Mouse (Mus musculus) midbrain, postnatal 0 days (tissue): ENCODE measurements around the gene Gm17334. TPM values are rescaled to one million over a fixed set of nuclear protein-coding genes. Genes with fewer than 3 reads are reported as not detected.

Source experiments
- ATAC-seq: fragments of 200-750 bp; cut with Nextera tagmentation; 2 replicates; pipeline ENCODE4 v1.8.0; 2017; ENCODE audit warnings: moderate number of reproducible peaks, mild to moderate bottlenecking, moderate TSS enrichment, moderate library complexity; ENCODE audit not compliant: low FRiP score
- DNase-seq: peaks from one replicate; pipeline ENCODE4 v3.0.0-alpha.2; 2015; ENCODE audit warnings: low spot score
- H3K27ac ChIP-seq: fragments of 300-500 bp; sonication (generic); 2 replicates; pipeline ENCODE4 v1.5.1; 2014; ENCODE audit warnings: low read depth, mild to moderate bottlenecking, low read length, mixed read lengths
- H3K27me3 ChIP-seq: fragments of 300-500 bp; sonication (generic); 2 replicates; pipeline ENCODE4 v1.6.1; 2014; ENCODE audit warnings: low read length, control low read depth, mixed read lengths; ENCODE audit not compliant: insufficient read depth
- H3K36me3 ChIP-seq: fragments of 300-500 bp; sonication (generic); 2 replicates; pipeline ENCODE4 v1.6.1; 2014; ENCODE audit warnings: low read length, control low read depth, mixed read lengths; ENCODE audit not compliant: insufficient read depth
- H3K4me1 ChIP-seq: fragments of 300-500 bp; sonication (generic); 2 replicates; pipeline ENCODE4 v1.6.1; 2014; ENCODE audit warnings: mild to moderate bottlenecking, control low read depth, antibody characterized with exemption, low read length, mixed read lengths; ENCODE audit not compliant: insufficient read depth
- H3K4me2 ChIP-seq: fragments of 300-500 bp; sonication (generic); 2 replicates; pipeline ENCODE4 v1.6.1; 2014; ENCODE audit warnings: low read depth, mild to moderate bottlenecking, low read length, mixed read lengths; ENCODE audit not compliant: poor library complexity, severe bottlenecking
- H3K4me3 ChIP-seq: fragments of 300-500 bp; sonication (generic); 2 replicates; pipeline ENCODE4 v1.5.1; 2014; ENCODE audit warnings: low read depth, mild to moderate bottlenecking, low read length, moderate library complexity
- H3K9ac ChIP-seq: fragments of 300-500 bp; sonication (generic); replicated peaks from 2 replicates; pipeline ENCODE4 v1.6.1; 2014; ENCODE audit warnings: mild to moderate bottlenecking, low read length, moderate library complexity, mixed read lengths; ENCODE audit not compliant: poor library complexity, severe bottlenecking
- H3K9me3 ChIP-seq: fragments of 300-500 bp; sonication (generic); 2 replicates; pipeline ENCODE4 v1.6.1; 2016; ENCODE audit warnings: low read length, control low read depth
- CTCF ChIP-seq: IDR thresholded peaks from 2 replicates; pipeline ENCODE4 v1.5.1; 2016; ENCODE audit warnings: antibody characterized with exemption, mild to moderate bottlenecking
- WGBS: fragments of 180-500 bp; shearing (Covaris S2); extraction: QIAGEN DNeasy Blood & Tissue Kit; methylation state at CpG from one replicate; pipeline ENCODE4 v1.1.7; 2014; 5-methylcytosine and 5-hydroxymethylcytosine counted together
- polyA plus RNA-seq: library from polyadenylated mRNA; unstranded; fragments of >200 nt; fragmentation: Nextera tagmentation; extraction: Ambion mirVana; gene quantifications from 2 replicates; pipeline ENCODE4 v1.2.1, GENCODE M21; 2015
- total RNA-seq: library from RNA; depleted of rRNA; stranded (reverse); fragments of >200 nt; gene quantifications from 2 replicates; pipeline ENCODE4 v1.2.3, GENCODE M21; 2014

Gene Gm17334
- total and polyA plus RNA-seq, 2 experiments from 2014 or later: not detected

DNA sequence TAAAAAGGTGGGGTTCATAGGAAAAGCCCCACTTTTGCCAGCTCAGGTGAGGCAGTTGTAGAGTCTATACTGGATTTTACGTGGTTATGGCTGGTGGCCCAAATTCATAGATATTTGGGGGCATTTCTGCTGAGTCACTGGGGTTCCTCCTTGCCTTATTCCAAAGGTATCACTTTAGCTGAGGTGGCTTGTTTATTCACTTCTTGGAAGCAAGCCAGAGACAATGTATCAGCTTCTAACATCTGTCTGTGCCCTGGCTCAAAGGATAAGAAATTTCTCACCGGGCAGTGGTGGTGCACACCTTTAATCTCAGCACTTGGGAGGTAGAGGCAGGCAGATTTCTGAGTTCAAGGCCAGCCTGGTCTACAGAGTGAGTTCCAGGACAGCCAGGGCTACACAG is 6.8 kb upstream of the Gm17334 start:
- TF ChIP-seq CTCF: no peak
- no peak for DNase-seq
- no peak overlapping the region for H3K27ac ChIP-seq
- H3K4me2 ChIP-seq: no peak overlapping the region
- no peak overlapping the region for H3K9ac ChIP-seq
- H3K4me1 ChIP-seq: no peaks in the 10 kb centered on the region
- no peaks in the 10 kb centered on the region for H3K9me3 ChIP-seq
- no peaks in the 10 kb centered on the region for H3K36me3 ChIP-seq
- H3K27me3 ChIP-seq: no peaks in the 10 kb centered on the region
- ATAC-seq: no peak
- H3K4me3 ChIP-seq: no peak overlapping the region
- 94% methylated on average over 2 of the region's 2 CpGs for WGBS

DNA sequence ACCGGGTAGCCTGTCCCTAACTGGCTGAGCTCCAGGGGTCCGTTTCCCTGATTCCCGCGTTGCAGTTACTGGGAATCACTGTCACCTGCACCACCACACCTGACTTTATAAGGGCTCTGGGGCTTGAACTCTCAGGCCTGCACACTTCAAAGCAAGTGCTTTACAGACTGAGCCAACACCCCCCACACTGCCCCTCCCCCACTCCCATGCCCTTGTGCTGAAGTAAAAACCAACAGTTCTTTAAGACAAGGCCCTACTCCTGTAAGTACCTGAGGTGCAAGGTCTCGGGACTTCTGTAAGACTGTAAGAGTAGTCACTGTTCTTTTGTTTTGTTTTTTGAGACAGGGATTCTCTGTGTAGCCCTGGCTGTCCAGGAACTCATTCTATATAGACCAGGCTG is 5.5 kb upstream of the Gm17334 start:
- Histone ChIP-seq H3K4me1 (no peaks in the 10 kb centered on the region), H3K9ac (no peak overlapping the region), H3K9me3 (no peaks in the 10 kb centered on the region), H3K27me3 (no peaks in the 10 kb centered on the region), H3K4me3 (no peak overlapping the region), H3K36me3 (no peaks in the 10 kb centered on the region), H3K27ac (no peak overlapping the region), H3K4me2 (no peak overlapping the region)
- no peak for TF ChIP-seq CTCF
- WGBS: 76% methylated on average over 5 of the region's 5 CpGs
- DNase-seq (no peak), ATAC-seq (no peak)

DNA sequence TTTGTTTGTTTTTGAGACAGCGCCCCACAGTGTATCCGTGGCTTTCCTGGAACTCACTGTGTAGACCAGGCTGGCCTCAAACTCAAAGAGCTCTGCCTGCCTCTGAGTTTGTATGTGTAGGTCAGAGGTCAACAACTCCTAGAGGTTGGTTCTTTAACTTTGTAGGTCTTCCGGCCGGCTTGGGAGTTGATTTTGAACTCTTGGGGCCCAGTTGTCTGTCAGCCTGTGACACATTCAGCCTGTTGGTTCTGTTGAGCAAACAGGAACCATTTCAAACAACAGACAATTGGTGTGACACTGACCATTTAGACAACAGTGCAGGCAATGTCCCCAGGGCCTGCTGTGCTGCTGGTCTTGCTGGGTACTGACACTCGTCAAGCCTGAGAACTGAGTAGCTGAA is 4.7 kb upstream of the Gm17334 start:
- ATAC-seq: no peak

DNA sequence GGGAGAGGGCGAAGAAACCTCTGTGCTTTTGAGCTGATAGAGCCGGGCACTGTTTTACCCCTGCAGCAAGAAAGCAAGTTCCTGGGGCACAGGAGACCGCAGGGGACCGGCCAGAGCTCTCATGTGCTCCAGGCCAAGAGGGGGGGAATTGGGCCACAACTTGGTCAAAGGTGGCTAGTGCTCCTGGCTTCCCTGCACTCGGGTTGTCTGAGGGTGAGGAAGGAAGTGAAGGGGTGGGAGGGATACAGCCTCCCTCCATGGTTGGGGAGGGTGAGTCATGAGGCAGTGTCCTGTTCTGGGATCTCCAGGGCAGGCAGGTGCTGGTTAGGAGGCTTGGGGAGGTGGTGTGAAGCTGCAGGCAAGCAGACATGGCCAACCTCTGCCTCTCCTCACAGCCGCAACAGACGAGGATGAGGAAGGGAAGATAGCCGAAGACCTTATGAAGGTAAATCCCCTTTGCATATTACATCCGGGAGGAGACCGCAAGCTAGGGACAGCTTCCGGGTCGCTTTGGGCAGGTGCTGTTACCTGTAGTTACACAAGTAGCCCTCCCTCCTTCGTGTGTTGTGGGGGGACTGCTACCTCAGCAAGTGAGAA is 1.8 kb upstream of the Gm17334 start:
- no peak for DNase-seq
- Histone ChIP-seq H3K4me1 (no peaks in the 10 kb centered on the region), H3K27me3 (no peaks in the 10 kb centered on the region), H3K9ac (no peak overlapping the region), H3K27ac (no peak overlapping the region), H3K4me3 (no peak overlapping the region), H3K36me3 (no peaks in the 10 kb centered on the region), H3K4me2 (no peak overlapping the region), H3K9me3 (no peaks in the 10 kb centered on the region)
- TF ChIP-seq CTCF: no peak
- 88% methylated on average over 13 of the region's 13 CpGs for WGBS
- ATAC-seq: no peak

More for the DNA sequence above, 4.7 kb upstream of the Gm17334 start:
- no peaks in the 10 kb centered on the region for H3K27me3 ChIP-seq
- WGBS: 80% methylated on average over 5 of the region's 5 CpGs
- no peak for TF ChIP-seq CTCF
- DNase-seq: no peak
- H3K36me3 ChIP-seq: no peaks in the 10 kb centered on the region
- H3K4me1 ChIP-seq: no peaks in the 10 kb centered on the region
- no peak overlapping the region for H3K9ac ChIP-seq
- H3K4me3 ChIP-seq: no peak overlapping the region
- no peak overlapping the region for H3K4me2 ChIP-seq
- no peak overlapping the region for H3K27ac ChIP-seq
- no peaks in the 10 kb centered on the region for H3K9me3 ChIP-seq

DNA sequence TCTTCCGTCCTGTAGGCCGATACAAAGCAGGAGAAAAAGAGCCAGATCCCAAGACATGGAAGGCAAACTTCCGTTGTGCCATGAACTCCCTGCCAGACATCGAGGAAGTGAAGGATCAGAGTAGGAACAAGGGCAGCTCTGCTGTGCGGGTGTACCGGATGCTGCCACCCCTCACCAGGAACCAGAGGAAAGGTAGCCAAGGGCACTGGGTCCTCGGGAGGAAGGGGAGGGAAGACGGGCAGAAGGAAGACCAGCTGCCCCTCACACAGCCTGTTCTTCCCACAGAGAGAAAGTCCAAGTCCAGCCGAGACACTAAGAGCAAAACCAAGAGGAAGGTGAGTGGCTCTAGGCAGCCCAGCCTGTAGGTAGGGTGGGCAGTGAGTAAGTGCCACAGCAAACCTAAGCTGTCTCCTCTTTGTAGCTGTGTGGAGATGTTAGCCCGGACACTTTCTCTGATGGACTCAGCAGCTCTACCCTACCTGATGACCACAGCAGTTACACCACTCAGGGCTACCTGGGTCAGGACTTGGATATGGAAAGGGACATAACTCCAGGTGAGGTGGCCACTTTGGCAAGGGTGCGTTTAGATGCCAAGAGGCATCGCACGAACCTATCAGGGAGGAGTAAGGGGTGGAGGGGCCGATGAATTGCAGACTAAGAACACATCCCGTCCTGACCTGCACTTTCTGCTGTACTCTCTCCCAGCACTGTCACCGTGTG is 814 bp upstream of the Gm17334 start:
- Histone ChIP-seq H3K27ac (no peak overlapping the region), H3K27me3 (0 out of 2 replicates have a peak, but pooled peaks cover 2% of the 10 kb centered on the region), H3K4me2 (no peak overlapping the region), H3K4me1 (peaks cover 5% of the 10 kb centered on the region; the same call in 1 of the 2 replicates), H3K9ac (no peak overlapping the region), H3K4me3 (no peak overlapping the region), H3K9me3 (no peaks in the 10 kb centered on the region), H3K36me3 (no peaks in the 10 kb centered on the region)
- ATAC-seq: no peak
- DNase-seq: no peak
- 94% methylated on average over 16 of the region's 16 CpGs for WGBS
- TF ChIP-seq CTCF: no peak

DNA sequence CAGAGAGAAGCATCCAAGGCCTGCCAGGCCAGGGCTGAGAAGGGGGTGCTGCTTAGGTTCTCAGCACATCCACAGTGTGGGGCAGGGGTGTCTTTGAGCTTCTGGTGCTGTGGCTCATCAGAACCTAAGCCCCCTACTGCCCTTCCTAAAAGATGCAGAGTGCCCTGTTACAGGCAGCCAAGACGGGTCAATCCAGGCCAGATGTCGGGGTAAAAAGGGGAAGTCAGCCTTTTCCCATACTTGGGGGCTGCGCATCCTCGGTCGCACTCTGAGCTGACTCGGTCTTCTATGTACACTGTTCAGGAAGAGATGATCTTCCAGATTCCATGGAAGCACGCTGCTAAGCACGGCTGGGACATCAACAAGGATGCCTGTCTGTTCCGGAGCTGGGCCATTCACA is 451 bp downstream of the Gm17334 start:
- no peak overlapping the region for H3K4me2 ChIP-seq
- no peak for TF ChIP-seq CTCF
- ATAC-seq: no peak
- H3K4me3 ChIP-seq: no peak overlapping the region
- H3K9me3 ChIP-seq: no peaks in the 10 kb centered on the region
- no peak overlapping the region for H3K27ac ChIP-seq
- no peaks in the 10 kb centered on the region for H3K36me3 ChIP-seq
- H3K4me1 ChIP-seq: peaks cover 5% of the 10 kb centered on the region; the same call in 1 of the 2 replicates
- WGBS: 82% methylated on average over 9 of the region's 9 CpGs
- H3K9ac ChIP-seq: no peak overlapping the region
- 0 out of 2 replicates have a peak, but pooled peaks cover 6% of the 10 kb centered on the region for H3K27me3 ChIP-seq
- DNase-seq: no peak
